Mouse (Mus musculus): ENCODE measurements at regions not wholly inside any gene's neighbourhood (a gene's known extent, or its start where the extent isn't known, plus 50 kb on each side); places are given as distances from the start of the nearest gene placed in this dataset.

DNA sequence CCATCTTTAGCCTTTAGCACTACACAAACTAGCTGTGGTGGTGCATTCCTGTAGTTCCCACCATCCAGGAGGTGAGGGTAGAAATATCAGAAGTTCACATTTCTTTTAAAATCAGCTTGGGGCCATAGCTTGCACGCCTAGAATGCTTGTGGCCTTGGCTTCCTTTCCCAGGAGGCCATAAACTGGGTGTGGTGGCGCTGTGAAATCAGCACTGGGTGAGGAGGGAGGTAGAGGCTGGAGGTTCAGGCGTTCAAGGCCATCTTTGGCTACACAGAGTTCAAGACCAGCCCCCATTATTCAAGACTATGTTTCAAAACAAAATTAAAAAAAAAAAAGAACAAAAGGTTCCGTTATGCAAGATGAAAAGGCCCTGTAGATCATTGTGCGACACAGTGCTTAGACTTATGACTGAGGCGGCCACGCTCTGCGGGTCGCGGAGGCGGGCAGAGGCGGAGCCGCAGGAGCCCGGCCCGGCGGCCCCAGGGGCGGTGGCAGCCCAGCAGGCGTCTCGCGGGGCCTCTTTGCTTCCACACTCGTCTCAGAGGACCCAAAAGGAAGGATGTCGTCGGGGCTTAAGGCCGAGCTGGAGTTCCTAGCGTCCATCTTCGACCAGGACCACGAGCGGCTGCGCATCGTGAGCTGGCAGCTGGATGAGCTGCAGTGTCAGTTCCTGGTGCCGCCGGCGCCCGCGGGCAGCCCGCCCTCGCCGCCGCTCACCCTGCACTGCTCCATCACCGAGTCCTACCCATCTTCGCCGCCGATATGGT lies 134.7 kb upstream of the Usp9x start:
- H3K4me1 ChIP-seq (ENCODE audit: control insufficient read depth, insufficient read depth, low read length): no peaks in the 10 kb centered on the region
- TF ChIP-seq CTCF (IDR thresholded peaks at IDR 0.05; ENCODE audit: borderline replicate concordance, insufficient read depth, low read length) (no peak), POLR2A (IDR thresholded peaks at IDR 0.05; ENCODE audit: low read depth, low read length) (peak; percentile 53)
- peak overlapping the region; percentile 4 for H3K27ac ChIP-seq (ENCODE audit: insufficient read depth, low read length)
- peak overlapping the region; percentile 13 for H3K4me3 ChIP-seq (ENCODE audit: insufficient read depth, low read length)

DNA sequence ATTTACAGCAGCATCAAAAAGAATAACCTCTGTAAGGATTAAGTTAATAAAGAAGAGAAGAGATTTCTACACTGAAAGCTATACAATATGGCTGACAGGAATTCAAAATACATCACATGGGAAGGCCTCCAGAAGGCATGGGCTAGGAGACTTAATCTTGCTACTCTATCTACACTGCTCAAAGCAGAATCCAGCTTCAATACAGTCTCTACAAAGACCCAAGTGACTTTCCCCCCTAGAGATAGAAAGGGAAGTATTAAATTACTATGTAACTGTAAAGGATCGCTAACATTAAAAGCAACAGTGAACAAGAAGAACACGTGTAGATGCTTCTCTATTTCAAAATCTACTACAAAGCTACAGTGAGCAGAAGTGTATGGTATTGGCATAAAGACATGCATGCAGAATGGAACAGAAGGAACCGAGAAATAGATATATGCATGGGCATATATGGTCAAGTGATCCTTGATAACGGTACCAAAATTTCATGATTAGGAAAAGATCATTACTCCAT lies 137.9 kb upstream of the Usp9x start:
- no peak for TF ChIP-seq POLR2A (IDR thresholded peaks at IDR 0.05; ENCODE audit: low read depth, low read length)
- TF ChIP-seq CTCF (IDR thresholded peaks at IDR 0.05; ENCODE audit: borderline replicate concordance, insufficient read depth, low read length): no peak
- no peak overlapping the region for H3K4me3 ChIP-seq (ENCODE audit: insufficient read depth, low read length)
- H3K4me1 ChIP-seq (ENCODE audit: control insufficient read depth, insufficient read depth, low read length): no peaks in the 10 kb centered on the region
- no peak overlapping the region for H3K27ac ChIP-seq (ENCODE audit: insufficient read depth, low read length)

DNA sequence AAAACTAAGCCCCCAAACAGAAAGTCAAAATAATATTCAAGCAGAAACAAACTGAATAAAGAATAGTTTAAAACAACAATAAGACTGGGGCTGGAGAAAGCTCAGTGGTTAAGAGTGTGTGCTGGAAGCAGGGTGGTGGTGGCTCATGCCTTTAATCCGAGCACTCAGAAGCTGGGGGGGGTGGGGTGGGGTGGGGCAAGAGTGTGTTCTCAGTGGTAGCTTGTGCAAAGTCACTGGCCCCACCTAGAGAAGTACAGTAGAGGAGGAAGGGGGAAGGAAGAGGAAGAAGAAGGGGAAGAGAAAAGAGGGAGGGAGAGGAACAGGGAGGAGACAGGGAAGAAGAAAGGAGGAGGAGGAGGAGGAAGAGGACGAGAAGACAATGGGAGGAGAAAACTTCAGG lies 141.1 kb upstream of the Usp9x start:
- Histone ChIP-seq H3K4me3 (ENCODE audit: insufficient read depth, low read length) (no peak overlapping the region), H3K4me1 (ENCODE audit: control insufficient read depth, insufficient read depth, low read length) (peaks cover 3% of the 10 kb centered on the region; the same call in 1 of the 2 replicates), H3K27ac (ENCODE audit: insufficient read depth, low read length) (no peak overlapping the region)
- no peak for TF ChIP-seq CTCF (IDR thresholded peaks at IDR 0.05; ENCODE audit: borderline replicate concordance, insufficient read depth, low read length)
- no peak for TF ChIP-seq POLR2A (IDR thresholded peaks at IDR 0.05; ENCODE audit: low read depth, low read length)

DNA sequence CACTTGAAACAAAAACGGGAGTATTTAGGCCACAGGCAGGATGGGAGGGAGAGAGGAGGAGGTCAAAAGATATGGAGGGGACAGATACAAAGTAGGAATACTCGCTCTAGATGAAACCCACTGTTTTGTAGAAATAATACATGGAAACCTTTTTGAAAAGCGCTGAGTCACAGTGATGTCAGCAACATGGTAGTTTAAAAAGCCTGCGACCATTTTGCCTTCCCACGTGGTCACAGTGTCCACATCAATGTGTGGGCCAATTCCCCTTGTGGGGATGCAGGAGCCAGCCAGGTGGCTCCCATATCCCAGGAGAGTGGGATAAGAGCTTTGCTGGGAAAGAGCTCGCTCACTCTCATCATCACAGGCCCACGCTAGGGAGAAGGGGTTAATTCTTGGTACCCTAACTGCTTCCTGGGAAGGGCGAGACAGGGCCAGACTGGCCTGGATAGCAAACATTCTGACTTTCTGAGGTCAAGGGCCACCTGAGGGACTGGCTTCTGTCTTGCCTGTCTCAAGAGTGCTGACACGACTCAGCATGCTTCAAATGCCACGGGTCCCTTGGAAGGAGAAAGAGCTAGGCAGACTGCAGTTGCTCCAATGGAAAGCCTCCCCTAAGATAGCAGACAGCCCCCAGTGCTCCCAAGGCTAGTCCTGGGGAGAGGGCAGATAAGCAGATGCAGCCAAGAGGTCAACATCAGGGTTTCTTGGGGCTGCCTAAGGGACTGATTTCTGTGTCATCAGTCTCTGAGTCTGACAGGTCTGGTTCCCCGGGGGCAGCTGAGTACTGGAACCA lies 143.3 kb upstream of the Usp9x start:
- no peak for TF ChIP-seq POLR2A (IDR thresholded peaks at IDR 0.05; ENCODE audit: low read depth, low read length)
- TF ChIP-seq CTCF (IDR thresholded peaks at IDR 0.05; ENCODE audit: borderline replicate concordance, insufficient read depth, low read length): no peak

DNA sequence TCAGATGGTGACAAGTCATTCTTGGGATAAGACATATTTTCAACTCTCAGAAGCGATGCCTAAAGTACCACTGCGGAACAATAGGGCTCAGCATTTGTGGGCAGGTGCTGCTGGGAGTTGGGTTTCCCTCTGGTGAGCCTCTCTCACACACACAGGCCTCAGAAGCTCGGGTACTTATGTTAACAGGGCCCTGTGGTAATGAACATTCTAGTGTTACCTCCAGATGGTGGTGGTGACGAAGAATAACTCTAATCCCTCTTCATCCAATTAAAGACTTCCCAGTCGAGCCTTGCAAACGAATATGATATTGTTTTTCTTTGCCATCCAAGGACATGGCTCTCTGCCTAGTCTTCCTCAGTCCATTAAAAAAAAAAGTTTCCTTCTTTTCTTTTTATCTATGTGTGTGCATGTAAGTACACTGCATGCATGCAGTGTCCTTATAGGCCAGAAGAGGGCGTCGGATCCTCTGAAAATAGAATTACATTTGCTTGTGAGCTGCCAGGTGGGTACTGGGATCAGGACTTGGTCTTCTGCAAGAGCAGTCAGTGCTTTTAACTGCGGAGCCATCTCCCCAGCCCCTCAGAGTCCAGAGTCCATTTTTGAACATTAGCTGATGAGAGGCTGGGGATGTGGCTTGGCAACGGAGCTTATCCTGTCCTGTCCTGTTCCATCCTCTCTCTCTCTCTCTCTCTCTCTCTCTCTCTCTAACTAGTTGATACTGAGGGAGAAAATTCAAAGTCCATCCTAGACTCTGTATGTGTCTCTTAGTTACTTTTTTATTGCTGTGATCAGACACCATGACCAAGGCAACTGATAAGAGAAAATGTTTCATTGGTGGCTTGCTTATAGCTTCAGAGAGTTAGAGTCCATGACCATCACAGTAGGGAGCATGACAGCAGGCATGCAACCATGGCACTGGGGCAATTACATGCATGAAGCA lies 146.3 kb upstream of the Usp9x start:
- Histone ChIP-seq H3K4me1 (ENCODE audit: control insufficient read depth, insufficient read depth, low read length) (peaks cover 3% of the 10 kb centered on the region; the same call in 1 of the 2 replicates), H3K27ac (ENCODE audit: insufficient read depth, low read length) (no peak overlapping the region), H3K4me3 (ENCODE audit: insufficient read depth, low read length) (no peak overlapping the region)
- TF ChIP-seq CTCF (IDR thresholded peaks at IDR 0.05; ENCODE audit: borderline replicate concordance, insufficient read depth, low read length): no peak
- TF ChIP-seq POLR2A (IDR thresholded peaks at IDR 0.05; ENCODE audit: low read depth, low read length): no peak

More for the DNA sequence above, 143.3 kb upstream of the Usp9x start:
- Histone ChIP-seq H3K4me1 (ENCODE audit: control insufficient read depth, insufficient read depth, low read length) (peaks cover 3% of the 10 kb centered on the region; the same call in 1 of the 2 replicates), H3K27ac (ENCODE audit: insufficient read depth, low read length) (no peak overlapping the region), H3K4me3 (ENCODE audit: insufficient read depth, low read length) (no peak overlapping the region)

DNA sequence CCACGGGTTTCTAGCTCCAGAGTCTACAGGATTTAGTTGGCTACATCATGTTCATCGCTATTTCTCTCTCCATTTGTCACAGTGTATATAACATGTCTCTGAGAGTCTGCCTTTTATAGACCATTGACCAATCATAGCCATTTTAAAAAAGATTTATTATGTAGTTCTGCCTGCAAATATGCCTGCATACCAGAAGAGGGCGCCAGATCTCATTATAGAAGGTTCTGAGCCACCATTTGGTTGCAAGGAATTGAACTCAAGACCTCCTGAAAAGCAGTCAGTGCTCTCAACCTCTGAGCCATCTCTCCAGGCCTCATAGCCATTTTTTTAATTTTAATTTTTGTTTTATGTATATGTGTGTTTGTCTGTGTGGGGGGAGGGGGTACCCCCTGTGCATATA lies 151.7 kb upstream of the Usp9x start:
- H3K27ac ChIP-seq (ENCODE audit: insufficient read depth, low read length): no peak overlapping the region
- TF ChIP-seq CTCF (IDR thresholded peaks at IDR 0.05; ENCODE audit: borderline replicate concordance, insufficient read depth, low read length) (no peak), POLR2A (IDR thresholded peaks at IDR 0.05; ENCODE audit: low read depth, low read length) (no peak)
- H3K4me3 ChIP-seq (ENCODE audit: insufficient read depth, low read length): no peak overlapping the region
- no peaks in the 10 kb centered on the region for H3K4me1 ChIP-seq (ENCODE audit: control insufficient read depth, insufficient read depth, low read length)

DNA sequence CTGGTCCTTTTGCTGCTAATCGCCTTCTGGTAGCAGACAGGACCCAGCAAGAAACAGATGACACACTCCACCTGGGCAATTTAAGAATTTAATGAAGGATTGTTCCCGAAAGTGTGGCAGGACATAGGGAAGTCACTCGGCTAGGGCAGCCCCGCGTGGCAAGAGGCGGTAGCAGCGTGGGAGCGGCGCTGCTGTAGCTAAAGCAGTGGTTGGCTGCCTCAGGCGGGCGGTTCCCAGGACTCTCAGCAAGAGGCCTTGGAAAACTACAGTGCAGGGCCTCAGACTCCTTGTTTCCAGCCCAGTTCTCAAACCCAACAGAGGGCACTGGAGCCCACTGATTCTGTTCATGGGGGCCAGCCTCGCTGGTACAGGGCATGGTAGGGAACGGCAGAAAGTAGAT lies 154.2 kb upstream of the Usp9x start:
- Histone ChIP-seq H3K4me1 (ENCODE audit: control insufficient read depth, insufficient read depth, low read length) (no peaks in the 10 kb centered on the region), H3K27ac (ENCODE audit: insufficient read depth, low read length) (no peak overlapping the region), H3K4me3 (ENCODE audit: insufficient read depth, low read length) (no peak overlapping the region)
- TF ChIP-seq POLR2A (IDR thresholded peaks at IDR 0.05; ENCODE audit: low read depth, low read length): no peak
- no peak for TF ChIP-seq CTCF (IDR thresholded peaks at IDR 0.05; ENCODE audit: borderline replicate concordance, insufficient read depth, low read length)

DNA sequence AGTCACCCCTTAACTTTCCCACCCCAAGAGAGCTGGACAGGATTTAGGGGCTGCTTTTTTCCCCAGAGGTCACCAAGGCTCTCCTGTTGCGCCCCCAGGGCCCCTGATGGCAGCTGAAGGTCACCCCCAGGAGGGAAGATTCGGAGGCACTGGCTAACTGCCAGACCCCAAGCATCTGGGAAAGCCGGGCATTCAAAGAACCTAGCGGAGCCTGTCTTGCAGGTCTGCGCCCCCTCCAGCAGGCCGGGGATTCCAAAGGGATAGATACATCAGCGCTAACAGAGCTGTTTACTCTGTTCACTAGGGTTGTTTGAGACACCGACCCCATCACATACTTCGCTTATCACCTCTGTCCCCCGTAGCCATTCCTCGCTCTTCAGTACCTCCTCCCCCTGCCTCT lies 154.6 kb upstream of the Usp9x start:
- H3K4me1 ChIP-seq (ENCODE audit: control insufficient read depth, insufficient read depth, low read length): no peaks in the 10 kb centered on the region
- H3K4me3 ChIP-seq (ENCODE audit: insufficient read depth, low read length): no peak overlapping the region
- no peak for TF ChIP-seq CTCF (IDR thresholded peaks at IDR 0.05; ENCODE audit: borderline replicate concordance, insufficient read depth, low read length)
- no peak for TF ChIP-seq POLR2A (IDR thresholded peaks at IDR 0.05; ENCODE audit: low read depth, low read length)
- no peak overlapping the region for H3K27ac ChIP-seq (ENCODE audit: insufficient read depth, low read length)

DNA sequence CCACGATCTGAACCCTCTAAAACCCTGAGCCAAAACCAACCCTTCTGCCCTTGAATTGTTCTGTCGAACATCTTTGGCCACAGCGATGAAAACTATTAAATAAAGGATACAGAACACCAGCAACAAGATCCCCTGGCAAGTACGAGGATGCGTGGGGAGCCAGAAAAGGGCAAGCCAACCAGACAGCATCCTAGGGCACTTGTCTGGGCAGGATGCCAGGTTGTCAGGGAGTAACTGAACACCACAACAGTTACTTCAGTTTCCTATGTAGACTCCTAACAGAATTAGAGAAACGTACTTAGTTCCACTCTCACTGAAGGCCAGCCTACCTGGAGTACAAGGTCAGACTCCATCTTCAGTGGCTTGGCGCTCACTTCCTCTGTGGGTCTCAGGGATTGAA lies 138.4 kb upstream of the Med14 start:
- Histone ChIP-seq H3K27ac (ENCODE audit: insufficient read depth, low read length) (no peak overlapping the region), H3K4me1 (ENCODE audit: control insufficient read depth, insufficient read depth, low read length) (no peaks in the 10 kb centered on the region), H3K4me3 (ENCODE audit: insufficient read depth, low read length) (no peak overlapping the region)
- TF ChIP-seq POLR2A (IDR thresholded peaks at IDR 0.05; ENCODE audit: low read depth, low read length): no peak
- no peak for TF ChIP-seq CTCF (IDR thresholded peaks at IDR 0.05; ENCODE audit: borderline replicate concordance, insufficient read depth, low read length)
